Mouse (Mus musculus): Measurements from ENCODE around the gene Dlg1.

- no peak for TF ChIP-seq CTCF (IDR thresholded peaks at IDR 0.05; ENCODE audit: insufficient read depth, low read depth, low read length)
- no peak for TF ChIP-seq POLR2A (IDR thresholded peaks at IDR 0.05; ENCODE audit: insufficient read depth, low read depth, low read length)
Measured at GRCm38 (mm10) chr16:31638393-31638792, 24.9 kb upstream of the Dlg1 start.

Data from olfactory bulb, adult 2 months (tissue).